Mouse (Mus musculus) C2C12 (cell line): ENCODE results near the gene Morc3. TPM values are rescaled to one million over a fixed set of nuclear protein-coding genes. Genes with fewer than 3 reads are reported as not detected.

Experiments
- H3K27me3 ChIP-seq: one replicate; pipeline ENCODE4 v1.6.1; 2011; ENCODE audit not compliant: control insufficient read depth, insufficient read depth, insufficient read length
- H3K36me3 ChIP-seq: one replicate; pipeline ENCODE4 v1.6.1; 2011; ENCODE audit not compliant: control insufficient read depth, insufficient read depth
- H3K4me3 ChIP-seq: one replicate; pipeline ENCODE4 v1.5.1; 2011; ENCODE audit warnings: mild to moderate bottlenecking, control low read depth; ENCODE audit not compliant: poor library complexity, insufficient read depth, severe bottlenecking
- H3K79me2 ChIP-seq: one replicate; pipeline ENCODE4 v1.6.1; 2011; ENCODE audit not compliant: control insufficient read depth, insufficient read depth
- H3K79me3 ChIP-seq: one replicate; pipeline ENCODE4 v1.6.1; 2011; ENCODE audit warnings: low read depth, control low read depth
- H3ac ChIP-seq: one replicate; pipeline ENCODE3; 2011; ENCODE audit warnings: low read depth; ENCODE audit not compliant: control insufficient read depth, insufficient read length
- CEBPB ChIP-seq: IDR thresholded peaks from one replicate; pipeline ENCODE4 v1.6.1; 2011; ENCODE audit warnings: low read depth, mild to moderate bottlenecking, control low read depth, moderate library complexity
- CTCF ChIP-seq: IDR thresholded peaks from one replicate; pipeline ENCODE4 v1.5.1; 2011; ENCODE audit not compliant: control insufficient read depth, insufficient read depth, insufficient read length
- FOSL1 ChIP-seq: IDR thresholded peaks from one replicate; pipeline ENCODE4 v1.8.0; 2011; ENCODE audit warnings: mild to moderate bottlenecking, low read length; ENCODE audit not compliant: poor library complexity, insufficient read depth, severe bottlenecking
- MAX ChIP-seq: IDR thresholded peaks from one replicate; pipeline ENCODE4 v1.6.1; 2011; ENCODE audit warnings: mild to moderate bottlenecking, control low read depth
- MYOD1 ChIP-seq: IDR thresholded peaks from one replicate; pipeline ENCODE4 v1.6.1; 2011; ENCODE audit warnings: low read depth; ENCODE audit not compliant: control insufficient read depth, insufficient read length
- MYOG ChIP-seq: IDR thresholded peaks from one replicate; pipeline ENCODE4 v1.6.1; 2011; ENCODE audit not compliant: control insufficient read depth, insufficient read length; ENCODE audit errors: extremely low read depth
- USF1 ChIP-seq: IDR thresholded peaks from one replicate; pipeline ENCODE4 v1.6.1; 2011; ENCODE audit warnings: low read depth, mild to moderate bottlenecking, control low read depth, moderate library complexity
- polyA plus RNA-seq: library from polyadenylated mRNA; unstranded; fragments of >200 nt; fragmentation: generic; extraction: Trizol; gene quantifications from one replicate; pipeline ENCODE4 v1.2.1, GENCODE M21; 2012; ENCODE audit warnings: missing spikeins

Morc3 gene
- polyA plus RNA-seq, 1 experiment = 8.0 TPM

DNA sequence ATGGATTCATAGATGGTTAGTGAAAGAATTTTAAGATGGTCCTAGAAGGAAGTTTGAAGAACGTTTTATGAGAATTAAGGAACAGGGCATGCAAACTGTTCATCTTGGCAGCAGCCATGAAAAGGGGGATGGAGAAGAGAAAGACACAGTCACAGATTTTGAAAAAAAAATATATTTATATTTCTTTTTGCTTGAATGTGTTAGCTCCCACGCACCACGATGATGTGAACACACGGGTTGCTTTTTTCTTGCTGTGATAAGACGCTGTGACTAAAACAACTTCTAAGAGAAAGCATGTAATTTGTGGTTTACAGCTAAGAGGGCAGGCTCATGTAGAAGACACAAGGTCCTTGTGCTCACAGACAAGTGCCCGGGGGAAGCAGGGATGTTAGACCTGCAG, 5.0 kb upstream of the Morc3 start:
- Histone ChIP-seq H3K79me3 (no peaks in the 10 kb centered on the region), H3K79me2 (no peaks in the 10 kb centered on the region), H3K36me3 (no peaks in the 10 kb centered on the region), H3K27me3 (no peaks in the 10 kb centered on the region), H3K4me3 (no peak overlapping the region), H3ac (no peak overlapping the region)
- TF ChIP-seq MAX = no peak
- no peak for TF ChIP-seq USF1
- no peak for TF ChIP-seq CEBPB
- TF ChIP-seq CTCF = no peak
- TF ChIP-seq MYOG = no peak
- no peak for TF ChIP-seq FOSL1
- no peak for TF ChIP-seq MYOD1

DNA sequence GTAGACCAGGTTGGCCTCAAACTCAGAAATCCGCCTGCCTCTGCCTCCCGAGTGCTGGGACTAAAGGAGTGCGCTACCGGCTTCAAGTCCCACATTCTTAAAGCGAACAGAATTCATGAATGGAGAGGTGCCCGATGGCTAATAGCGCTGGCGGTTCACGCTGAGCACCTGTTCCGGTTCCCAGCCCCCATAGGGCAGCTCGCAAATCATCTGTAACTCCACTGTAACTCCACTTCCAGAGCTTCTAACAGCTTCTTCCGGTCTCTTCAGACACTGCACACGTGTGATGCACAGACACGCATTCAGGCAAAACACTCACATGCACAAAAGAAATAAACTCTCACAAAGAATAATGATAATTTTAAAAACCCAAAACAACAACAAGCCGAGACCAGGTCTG, 2.4 kb upstream of the Morc3 start:
- peaks cover 23% of the 10 kb centered on the region for H3K79me2 ChIP-seq
- no peak overlapping the region for H3K4me3 ChIP-seq
- no peak for TF ChIP-seq USF1
- TF ChIP-seq CEBPB = no peak
- TF ChIP-seq MYOG = no peak
- no peak for TF ChIP-seq CTCF
- no peak for TF ChIP-seq MAX
- TF ChIP-seq FOSL1 = no peak
- TF ChIP-seq MYOD1 = no peak
- no peak overlapping the region for H3ac ChIP-seq
- H3K36me3 ChIP-seq = no peaks in the 10 kb centered on the region
- peaks cover 20% of the 10 kb centered on the region for H3K79me3 ChIP-seq
- no peaks in the 10 kb centered on the region for H3K27me3 ChIP-seq

DNA sequence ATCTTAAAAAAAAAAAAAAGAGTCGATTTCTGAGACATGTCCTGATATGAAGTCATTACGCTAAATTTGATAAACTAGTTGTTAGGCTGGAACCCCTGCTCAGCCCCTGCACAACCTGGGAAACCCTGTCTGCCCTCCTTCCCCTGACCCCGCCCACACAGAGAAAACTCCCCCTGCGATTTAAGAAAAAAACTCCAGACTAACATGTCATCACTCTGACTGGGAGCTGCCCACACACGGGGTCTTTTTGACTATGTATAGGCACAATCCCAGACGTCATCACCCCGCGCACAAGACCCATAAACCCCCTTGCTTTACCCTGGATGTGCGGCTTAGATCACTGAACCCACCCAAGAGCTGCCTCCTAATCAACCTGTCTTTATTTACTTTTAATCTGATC, 1.9 kb upstream of the Morc3 start:
- TF ChIP-seq CEBPB = no peak
- TF ChIP-seq FOSL1 = no peak
- TF ChIP-seq MAX = no peak
- TF ChIP-seq MYOD1 = no peak
- TF ChIP-seq MYOG = no peak
- TF ChIP-seq CTCF = no peak
- TF ChIP-seq USF1 = no peak
- Histone ChIP-seq H3K27me3 (no peaks in the 10 kb centered on the region), H3K79me3 (peaks cover 25% of the 10 kb centered on the region), H3K4me3 (no peak overlapping the region), H3K36me3 (peaks cover 2% of the 10 kb centered on the region), H3K79me2 (peaks cover 29% of the 10 kb centered on the region), H3ac (no peak overlapping the region)

DNA sequence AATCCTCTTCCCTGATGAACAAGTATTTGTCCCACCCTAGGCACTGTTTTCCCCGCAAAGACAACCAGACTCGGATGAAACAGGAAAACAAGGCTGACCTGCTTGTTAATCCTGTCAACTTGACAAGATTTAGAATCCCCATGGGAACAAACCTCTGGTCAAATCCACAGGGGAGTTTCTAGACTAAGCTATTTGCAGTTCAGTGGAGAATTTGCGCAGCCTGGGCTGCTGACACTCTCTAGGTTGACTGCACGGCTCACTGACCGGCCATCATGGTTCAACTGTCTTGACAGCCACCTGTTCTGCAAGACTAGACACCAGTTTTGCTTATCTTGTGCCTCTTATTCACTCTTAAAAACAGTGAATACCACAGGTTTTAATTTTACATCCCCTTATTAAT, 1.0 kb upstream of the Morc3 start:
- Histone ChIP-seq H3ac (no peak overlapping the region), H3K4me3 (no peak overlapping the region)
- no peak for TF ChIP-seq CTCF
- TF ChIP-seq USF1 = no peak

DNA sequence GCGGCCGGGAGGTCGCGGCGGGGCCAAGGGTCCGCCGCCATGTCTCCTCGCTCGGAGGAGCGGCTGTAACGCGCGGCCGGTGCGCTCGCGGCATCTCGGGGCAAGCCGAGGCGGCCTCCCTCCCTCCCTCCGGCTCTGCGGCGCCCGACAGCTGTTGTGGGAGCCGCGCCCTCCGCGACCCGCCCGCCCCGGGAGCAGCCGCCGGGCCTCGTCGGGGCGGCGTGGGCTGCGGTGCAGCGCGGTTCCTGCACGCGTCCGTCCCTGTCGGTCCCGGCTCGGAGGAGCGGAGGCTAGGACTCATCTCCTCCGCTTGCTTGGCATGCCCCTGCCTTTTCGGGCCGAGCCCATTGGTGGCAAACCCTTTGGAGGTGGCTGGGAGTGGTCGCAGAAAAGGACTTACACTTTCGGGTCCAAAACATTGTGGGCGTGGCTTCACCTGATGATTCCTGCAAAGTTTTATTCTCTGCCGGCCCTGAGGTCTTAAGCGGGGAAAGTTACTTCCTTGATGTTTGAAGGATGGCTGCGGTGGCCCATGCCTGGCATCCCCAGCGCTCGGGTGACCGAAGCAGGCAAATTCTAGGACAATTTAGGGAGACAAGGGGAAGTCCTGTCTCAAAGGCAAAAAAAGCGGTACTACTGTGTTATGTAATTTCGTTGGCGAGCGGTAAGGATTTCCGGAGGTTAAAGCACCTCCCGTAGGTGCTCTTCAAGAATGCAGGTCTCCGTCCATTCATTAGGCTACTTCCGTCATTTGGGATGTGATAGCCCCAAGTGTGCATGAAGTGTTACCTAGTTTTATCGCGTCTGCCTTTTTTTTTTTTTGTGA, 743 bp downstream of the Morc3 start:
- TF ChIP-seq CTCF (no peak), MAX (no peak), MYOG (no peak), FOSL1 (no peak), MYOD1 (no peak), USF1 (no peak), CEBPB (no peak)
- Histone ChIP-seq H3K36me3 (peaks cover 14% of the 10 kb centered on the region), H3ac (peak overlapping the region; percentile 88), H3K27me3 (no peaks in the 10 kb centered on the region), H3K79me3 (peaks cover 50% of the 10 kb centered on the region), H3K79me2 (peaks cover 55% of the 10 kb centered on the region), H3K4me3 (peak overlapping the region; percentile 85)

More for the DNA sequence above, 1.0 kb upstream of the Morc3 start:
- Histone ChIP-seq H3K79me3 (peaks cover 33% of the 10 kb centered on the region), H3K27me3 (no peaks in the 10 kb centered on the region), H3K79me2 (peaks cover 37% of the 10 kb centered on the region), H3K36me3 (peaks cover 6% of the 10 kb centered on the region)
